ENCODE assay signal across 12 mouse cellular contexts in the genomic region with DNA sequence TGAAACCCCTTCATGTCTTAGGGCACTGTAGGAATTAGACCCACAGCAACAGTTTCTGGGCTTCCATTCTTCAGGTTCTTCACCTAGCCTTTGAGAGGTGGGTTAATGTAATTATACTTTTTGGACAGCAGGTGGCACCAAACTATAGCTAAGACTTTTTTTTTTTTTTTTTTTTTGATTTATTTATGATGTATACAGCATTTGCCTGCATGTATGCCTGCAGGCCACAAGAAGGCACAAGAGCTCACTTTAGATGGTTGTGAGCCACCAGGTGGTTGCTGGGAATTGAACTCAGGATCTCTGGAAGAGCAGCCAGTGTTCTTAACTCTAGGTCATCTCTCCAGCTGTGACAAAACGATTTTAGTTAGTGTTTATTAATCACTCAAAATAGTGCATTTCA. TPM values are rescaled to one million over a fixed set of nuclear protein-coding genes. Genes with fewer than 3 reads are reported as not detected.
A peak's percentile ranks its signal among the peaks of the same experiment; 100 is the strongest.
DNase-seq lines count a peak whose midpoint lies in the region; ATAC-seq and TF ChIP-seq lines count a peak whose summit lies in the region.
"Had no signal": no experiment of that assay in that cellular context is flagged by ENCODE, and none has a peak within 500 bp of the region (broad histone marks: within the 10 kb centered on the region; RNA-seq: fewer than 3 reads in every experiment).

No protein-coding gene starts in this region.

- WGBS in kidney, embryonic 14.5 days, result 74% methylated on average over 1 of the region's 1 CpGs
- 63% methylated on average over 1 of the region's 1 CpGs for WGBS in lung, postnatal 0 days

- H3K4me3 ChIP-seq in kidney, embryonic 14.5 days (ENCODE audit: low read length), result no peak overlapping the region
- H3K4me3 ChIP-seq in lung, postnatal 0 days (ENCODE audit: low read depth, low read length), result no peak overlapping the region
- H3K4me3 ChIP-seq: embryonic facial prominence, embryonic 12.5 days; hindbrain, embryonic 10.5 days; megakaryocyte, embryonic 14.5 days had no signal

- H3K27me3 ChIP-seq in kidney, embryonic 14.5 days (ENCODE audit: control insufficient read depth, insufficient read depth, low read length), result no peaks in the 10 kb centered on the region
- H3K27me3 ChIP-seq in lung, postnatal 0 days (replicated peaks; ENCODE audit: insufficient read depth, low read length), result no peaks in the 10 kb centered on the region
- H3K27me3 ChIP-seq: embryonic facial prominence, embryonic 12.5 days had no signal

- ATAC-seq in kidney, embryonic 14.5 days (ENCODE audit: low FRiP score, low TSS enrichment), result no peak
- no peak for ATAC-seq in lung, postnatal 0 days
- no peak for ATAC-seq in cerebellum, adult (ENCODE audit: insufficient number of reproducible peaks, low FRiP score, low TSS enrichment)

- no peak overlapping the region for H3K27ac ChIP-seq in kidney, embryonic 14.5 days (ENCODE audit: low read depth, low read length)
- H3K27ac ChIP-seq in lung, postnatal 0 days (ENCODE audit: low read length), result no peak overlapping the region
- H3K27ac ChIP-seq: embryonic facial prominence, embryonic 12.5 days; hindbrain, embryonic 10.5 days had no signal

- no peak overlapping the region for H3K4me2 ChIP-seq in kidney, embryonic 14.5 days (replicated peaks; ENCODE audit: low read depth, low read length)
- H3K4me2 ChIP-seq in lung, postnatal 0 days (replicated peaks; ENCODE audit: low read depth, low read length), result no peak overlapping the region
- H3K4me2 ChIP-seq: embryonic facial prominence, embryonic 12.5 days had no signal

- peak; percentile 21 for DNase-seq in kidney, postnatal 14 days
- peak; percentile 81 for DNase-seq in CD4-positive, CD25-positive, alpha-beta regulatory T cell, adult 2 months (ENCODE audit: low read depth, low spot score)
- peak; percentile 61 for DNase-seq in R1 (ENCODE audit: low read depth, low spot score)
- DNase-seq in lung, postnatal 0 days (ENCODE audit: low spot score), result peak; percentile 82
- no peak for DNase-seq in left cerebral cortex, postnatal 36 days (ENCODE audit: low spot score in 2 of 2)
- DNase-seq in heart, adult 8-10 months (ENCODE audit: low spot score), result no peak

- H3K36me3 ChIP-seq in kidney, embryonic 14.5 days (ENCODE audit: control insufficient read depth, insufficient read depth, low read length), result no peaks in the 10 kb centered on the region
- no peaks in the 10 kb centered on the region for H3K36me3 ChIP-seq in lung, postnatal 0 days (ENCODE audit: insufficient read depth, low read length)
- H3K36me3 ChIP-seq: embryonic facial prominence, embryonic 12.5 days; hindbrain, embryonic 10.5 days had no signal

- intact Hi-C loops in left cerebral cortex, postnatal 36 days (cut with DNase I), result loop anchor here (5.0 to 10.0 kb wide), 3 partner anchors 51 to 154 kb away; no protein-coding TSS in a partner anchor

- no peaks in the 10 kb centered on the region for H3K4me1 ChIP-seq in kidney, embryonic 14.5 days (ENCODE audit: control insufficient read depth, insufficient read depth, low read length)
- H3K4me1 ChIP-seq in lung, postnatal 0 days (ENCODE audit: insufficient read depth, low read depth, low read length), result no peaks in the 10 kb centered on the region
- H3K4me1 ChIP-seq: embryonic facial prominence, embryonic 12.5 days; hindbrain, embryonic 10.5 days; megakaryocyte, embryonic 14.5 days had no signal

- H3K9ac ChIP-seq in kidney, embryonic 14.5 days (ENCODE audit: low read depth, low read length), result no peak overlapping the region
- H3K9ac ChIP-seq in lung, postnatal 0 days (replicated peaks; ENCODE audit: low read depth), result no peak overlapping the region
- H3K9ac ChIP-seq: embryonic facial prominence, embryonic 12.5 days had no signal

- peak; percentile 56 for TF ChIP-seq CTCF in lung, postnatal 0 days (IDR thresholded peaks at IDR 0.05)

- H3K9me3 ChIP-seq in kidney, embryonic 14.5 days (ENCODE audit: control insufficient read depth, low read length), result no peaks in the 10 kb centered on the region
- H3K9me3 ChIP-seq in lung, postnatal 0 days (ENCODE audit: low read length), result no peaks in the 10 kb centered on the region
- H3K9me3 ChIP-seq: embryonic facial prominence, embryonic 12.5 days; hindbrain, embryonic 10.5 days; megakaryocyte, embryonic 14.5 days had no signal

- no peak for TF ChIP-seq EP300 in lung, postnatal 0 days (IDR thresholded peaks at IDR 0.05)

RNA-seq across cellular contexts. Expression of a gene that starts 11.9 kb away (rescaled TPM):
- not detected in 2 replicates for polyA plus RNA-seq in kidney, embryonic 14.5 days (2014; fragmentation: Nextera tagmentation; extraction: Ambion mirVana)
- polyA plus RNA-seq in lung, postnatal 0 days (2015; fragmentation: Nextera tagmentation; extraction: Ambion mirVana), result 0.11 and 0.15 TPM in 2 replicates
- total RNA-seq in left cerebral cortex, postnatal 36 days (2021), result not detected
- total RNA-seq in heart, adult 8-10 months (2022), result not detected
- polyA plus RNA-seq: embryonic facial prominence, embryonic 12.5 days; hindbrain, embryonic 10.5 days; testis, adult 2 months had no signal

RNA-seq across cellular contexts. Expression of a gene that starts 25.8 kb away (rescaled TPM):
- not detected in 2 replicates for polyA plus RNA-seq in kidney, embryonic 14.5 days (2014; fragmentation: Nextera tagmentation; extraction: Ambion mirVana)
- not detected in 2 replicates for polyA plus RNA-seq in lung, postnatal 0 days (2015; fragmentation: Nextera tagmentation; extraction: Ambion mirVana)
- not detected for total RNA-seq in left cerebral cortex, postnatal 36 days (2021)
- not detected for total RNA-seq in heart, adult 8-10 months (2022)
- polyA plus RNA-seq: hindbrain, embryonic 10.5 days had no signal

RNA-seq across cellular contexts. Expression of a gene that starts 26.9 kb away (rescaled TPM):
- polyA plus RNA-seq in kidney, embryonic 14.5 days (2014; fragmentation: Nextera tagmentation; extraction: Ambion mirVana), result not detected in 2 replicates
- not detected in 2 replicates for polyA plus RNA-seq in lung, postnatal 0 days (2015; fragmentation: Nextera tagmentation; extraction: Ambion mirVana)
- total RNA-seq in left cerebral cortex, postnatal 36 days (2021), result not detected
- total RNA-seq in heart, adult 8-10 months (2022), result not detected
- polyA plus RNA-seq: embryonic facial prominence, embryonic 12.5 days had no signal

RNA-seq across cellular contexts. Expression of a gene that starts 40.0 kb away (rescaled TPM):
- polyA plus RNA-seq in kidney, embryonic 14.5 days (2014; fragmentation: Nextera tagmentation; extraction: Ambion mirVana), result not detected in 2 replicates
- polyA plus RNA-seq in lung, postnatal 0 days (2015; fragmentation: Nextera tagmentation; extraction: Ambion mirVana), result not detected in 2 replicates
- total RNA-seq in left cerebral cortex, postnatal 36 days (2021), result not detected
- total RNA-seq in heart, adult 8-10 months (2022), result not detected
- polyA plus RNA-seq: embryonic facial prominence, embryonic 12.5 days; hindbrain, embryonic 10.5 days; testis, adult 2 months had no signal

Comparison
In these comparisons a context has a peak if more than half of its experiments do, and no peak if none do; other contexts are left out.
1. DNase-seq: peak in kidney, postnatal 14 days (single experiment), CD4-positive, CD25-positive, alpha-beta regulatory T cell, adult 2 months (single experiment), R1 (single experiment) and lung, postnatal 0 days (single experiment); none in left cerebral cortex, postnatal 36 days (0 of 2) and heart, adult 8-10 months (single experiment).